Mouse (Mus musculus) myocyte (in vitro differentiated cells): Measurements from ENCODE around the gene Tshz3. TPM values are rescaled to one million over a fixed set of nuclear protein-coding genes. Genes with fewer than 3 reads are reported as not detected.

Experiments used
- H3K27me3 ChIP-seq: one replicate; pipeline ENCODE4 v1.6.1; 2011; ENCODE audit not compliant: control insufficient read depth, insufficient read depth, insufficient read length
- H3K36me3 ChIP-seq: one replicate; pipeline ENCODE4 v1.6.1; 2011; ENCODE audit not compliant: control insufficient read depth, insufficient read depth
- H3K4me2 ChIP-seq: one replicate; pipeline ENCODE4 v1.6.1; 2011; ENCODE audit warnings: low read depth, control low read depth
- H3K4me3 ChIP-seq: one replicate; pipeline ENCODE4 v1.5.1; 2011; ENCODE audit warnings: mild to moderate bottlenecking, control low read depth, moderate library complexity
- H3K79me2 ChIP-seq: one replicate; pipeline ENCODE4 v1.6.1; 2011; ENCODE audit not compliant: control insufficient read depth, insufficient read depth
- H3ac ChIP-seq: one replicate; pipeline ENCODE4 v1.6.1; 2011; ENCODE audit not compliant: control insufficient read depth, insufficient read length
- CEBPB ChIP-seq: IDR thresholded peaks from 2 replicates; pipeline ENCODE4 v1.6.1; 2011; ENCODE audit warnings: mild to moderate bottlenecking, moderate library complexity; ENCODE audit not compliant: poor library complexity, insufficient read depth, severe bottlenecking
- E2F4 ChIP-seq: IDR thresholded peaks from one replicate; pipeline ENCODE4 v1.6.1; 2011; ENCODE audit warnings: mild to moderate bottlenecking, control low read depth, moderate library complexity; ENCODE audit not compliant: insufficient read depth
- MAX ChIP-seq: IDR thresholded peaks from one replicate; pipeline ENCODE4 v1.6.1; 2011; ENCODE audit warnings: low read depth, mild to moderate bottlenecking, control low read depth
- MYOD1 ChIP-seq, 3 experiments: IDR thresholded peaks; one replicate each; pipeline ENCODE4 v1.6.1; 2011; ENCODE audit warnings: control low read depth in 2 of 3, low read depth in 2 of 3, mild to moderate bottlenecking in 2 of 3, moderate library complexity in 1 of 3; ENCODE audit not compliant: insufficient read length in 2 of 3, control insufficient read depth in 1 of 3
- MYOG ChIP-seq, 3 experiments: IDR thresholded peaks; one replicate each; pipeline ENCODE4 v1.6.1; 2011; ENCODE audit warnings: control low read depth in 2 of 3, low read depth in 2 of 3, mild to moderate bottlenecking in 2 of 3; ENCODE audit not compliant: insufficient read length in 2 of 3, control insufficient read depth in 1 of 3, insufficient read depth in 1 of 3
- POLR2A ChIP-seq: IDR thresholded peaks from one replicate; pipeline ENCODE4 v1.6.1; 2011; ENCODE audit warnings: low read depth, mild to moderate bottlenecking, control low read depth, moderate library complexity; ENCODE audit not compliant: insufficient read length
- POLR2AphosphoS2 ChIP-seq: IDR thresholded peaks from one replicate; pipeline ENCODE4 v1.6.1; 2011; ENCODE audit warnings: low read depth, control low read depth; ENCODE audit not compliant: insufficient read length
- REST ChIP-seq: IDR thresholded peaks from one replicate; pipeline ENCODE4 v1.6.1; 2011; ENCODE audit warnings: mild to moderate bottlenecking, control low read depth, moderate library complexity; ENCODE audit not compliant: insufficient read depth, insufficient read length
- SRF ChIP-seq: IDR thresholded peaks from one replicate; pipeline ENCODE4 v1.6.1; 2011; ENCODE audit warnings: low read depth; ENCODE audit not compliant: control insufficient read depth, insufficient read length
- TCF12 ChIP-seq: IDR thresholded peaks from one replicate; pipeline ENCODE4 v1.6.1; 2011; ENCODE audit warnings: mild to moderate bottlenecking, control low read depth; ENCODE audit not compliant: poor library complexity, insufficient read depth, severe bottlenecking
- TCF3 ChIP-seq: IDR thresholded peaks from one replicate; pipeline ENCODE4 v1.6.1; 2011; ENCODE audit warnings: low read depth, control low read depth; ENCODE audit not compliant: insufficient read length
- USF1 ChIP-seq: IDR thresholded peaks from one replicate; pipeline ENCODE4 v1.6.1; 2011; ENCODE audit warnings: low read depth, mild to moderate bottlenecking, control low read depth, moderate library complexity
- polyA plus RNA-seq: library from polyadenylated mRNA; unstranded; fragments of >200 nt; fragmentation: generic; extraction: Trizol; gene quantifications from one replicate; pipeline ENCODE4 v1.2.1, GENCODE M21; 2012; ENCODE audit warnings: missing spikeins

The Tshz3 gene
- polyA plus RNA-seq: 6.5 TPM

GRCm38 (mm10) chr7:36697856-36698588, at the start of gene Tshz3:
TSS of gene Tshz3 (plus strand) at chr7:36698118.
- peak; percentile 58 for TF ChIP-seq POLR2A
- TF ChIP-seq E2F4: no peak
- TF ChIP-seq TCF3: no peak
- TF ChIP-seq POLR2AphosphoS2: peak; percentile 50
- TF ChIP-seq CEBPB: no peak
- H3K27me3 ChIP-seq: no peaks in the 10 kb centered on the region
- peak within 1 kb of the TSS; percentile 56 for H3ac ChIP-seq
- peak within 1 kb of the TSS; percentile 77 for H3K4me3 ChIP-seq
- H3K79me2 ChIP-seq: peaks cover 64% of the 10 kb centered on the region
- H3K36me3 ChIP-seq: peaks cover 4% of the 10 kb centered on the region
- H3K4me2 ChIP-seq: peak within 1 kb of the TSS; percentile 75

- H3K79me2 ChIP-seq: no peaks in the 10 kb centered on the region
- no peaks in the 10 kb centered on the region for H3K36me3 ChIP-seq
- no peak for TF ChIP-seq MYOG (IDR thresholded peaks at IDR 0.05; ENCODE audit: control insufficient read depth in 1 of 3, insufficient read depth in 1 of 3, insufficient read length in 2 of 3, low read depth in 2 of 3)
- TF ChIP-seq TCF3: no peak
- no peak for TF ChIP-seq TCF12
- no peak for TF ChIP-seq CEBPB
- TF ChIP-seq POLR2A: no peak
- no peak for TF ChIP-seq POLR2AphosphoS2
- TF ChIP-seq E2F4: no peak
- TF ChIP-seq MYOD1 (IDR thresholded peaks at IDR 0.05; ENCODE audit: control insufficient read depth in 1 of 3, insufficient read length in 2 of 3, low read depth in 2 of 3): no peak
- TF ChIP-seq USF1: no peak
- TF ChIP-seq SRF: no peak
- H3K27me3 ChIP-seq: no peaks in the 10 kb centered on the region
- no peak overlapping the region for H3ac ChIP-seq
- H3K4me2 ChIP-seq: no peak overlapping the region
- H3K4me3 ChIP-seq: no peak overlapping the region
These were observed 42.0 kb upstream of the Tshz3 start for GRCm38 (mm10) chr7:36655931-36656330.

GRCm38 (mm10) chr7:36656401-36656800, 41.5 kb upstream of the Tshz3 start:
- no peak for TF ChIP-seq CEBPB
- TF ChIP-seq POLR2AphosphoS2: no peak
- no peak overlapping the region for H3ac ChIP-seq
- no peak overlapping the region for H3K4me2 ChIP-seq
- no peaks in the 10 kb centered on the region for H3K36me3 ChIP-seq
- no peaks in the 10 kb centered on the region for H3K27me3 ChIP-seq
- H3K4me3 ChIP-seq: no peak overlapping the region
- H3K79me2 ChIP-seq: no peaks in the 10 kb centered on the region

- Histone ChIP-seq H3ac (no peak overlapping the region), H3K4me3 (no peak overlapping the region), H3K36me3 (no peaks in the 10 kb centered on the region), H3K27me3 (no peaks in the 10 kb centered on the region), H3K4me2 (no peak overlapping the region), H3K79me2 (no peaks in the 10 kb centered on the region)
- TF ChIP-seq MYOG (IDR thresholded peaks at IDR 0.05; ENCODE audit: control insufficient read depth in 1 of 3, insufficient read depth in 1 of 3, insufficient read length in 2 of 3, low read depth in 2 of 3) (no peak), MYOD1 (IDR thresholded peaks at IDR 0.05; ENCODE audit: control insufficient read depth in 1 of 3, insufficient read length in 2 of 3, low read depth in 2 of 3) (no peak), USF1 (no peak), CEBPB (no peak), TCF3 (no peak), TCF12 (no peak), SRF (no peak), POLR2AphosphoS2 (no peak), E2F4 (no peak), MAX (no peak), POLR2A (no peak), REST (no peak)
These were observed 39.6 kb upstream of the Tshz3 start for GRCm38 (mm10) chr7:36658331-36658730.

GRCm38 (mm10) chr7:36659265-36659664, 38.7 kb upstream of the Tshz3 start:
- TF ChIP-seq MYOD1 (IDR thresholded peaks at IDR 0.05; ENCODE audit: control insufficient read depth in 1 of 3, insufficient read length in 2 of 3, low read depth in 2 of 3) (peak in 2 of 3 experiments; percentile 26 to 52), MAX (no peak), REST (no peak), MYOG (IDR thresholded peaks at IDR 0.05; ENCODE audit: control insufficient read depth in 1 of 3, insufficient read depth in 1 of 3, insufficient read length in 2 of 3, low read depth in 2 of 3) (peak in 1 of 3 experiments; percentile 75)
- Histone ChIP-seq H3ac (no peak overlapping the region), H3K36me3 (no peaks in the 10 kb centered on the region), H3K4me2 (no peak overlapping the region), H3K79me2 (no peaks in the 10 kb centered on the region), H3K27me3 (no peaks in the 10 kb centered on the region), H3K4me3 (no peak overlapping the region)
